Mouse (Mus musculus) NIH3T3 (cell line): ENCODE data around the gene Supt6.
A peak's percentile ranks its signal among the peaks of the same experiment; 100 is the strongest.
"Not testable (repeated sequence)": the region's sequence is repeated elsewhere in the genome, so short reads cannot be mapped to it uniquely, and the experiment has no call there.

Experiments
- DNase-seq: peaks from one replicate; pipeline ENCODE4 v3.0.0-alpha.2; 2012; ENCODE audit warnings: low read depth

The Supt6 gene

GRCm38 (mm10) chr11:78215709-78216317 lies 30.0 kb downstream of the Supt6 start:
- no peak for DNase-seq

DNA sequence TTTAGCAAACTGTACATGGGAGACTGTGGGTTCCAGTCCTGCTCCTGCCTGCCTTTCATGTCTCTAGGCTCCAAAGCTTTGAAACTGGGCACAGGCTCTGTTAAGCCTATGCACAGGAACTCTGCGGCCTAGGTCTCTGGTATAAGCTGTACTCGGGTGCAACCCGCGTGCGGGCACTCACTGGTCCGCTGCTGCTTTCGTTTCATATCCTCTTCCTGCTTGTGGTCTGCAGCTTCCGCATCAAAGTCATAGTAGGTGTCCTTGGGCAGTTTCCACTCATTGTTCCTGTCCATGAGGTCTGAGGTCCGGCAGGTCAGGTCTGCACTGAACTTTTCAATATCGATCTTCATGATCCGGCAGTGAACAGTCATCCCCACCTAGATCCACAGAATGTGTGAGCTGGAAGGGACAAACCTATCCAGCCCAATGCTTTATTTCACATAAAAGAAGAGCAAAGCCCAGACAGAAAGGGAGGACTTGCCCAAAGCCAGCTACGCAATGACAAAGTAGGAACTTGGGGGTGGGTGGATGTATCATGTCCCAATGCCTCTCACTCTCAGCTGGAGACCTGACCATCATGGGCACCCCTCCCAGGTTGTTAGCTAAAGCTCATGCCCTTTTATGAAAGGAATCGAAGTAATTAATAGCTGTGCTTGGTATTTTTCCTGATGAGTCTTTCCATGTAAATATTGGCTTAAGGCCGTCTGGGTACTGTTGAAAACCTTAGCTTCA lies 32.5 kb downstream of the Supt6 start:
- DNase-seq: no peak

DNA sequence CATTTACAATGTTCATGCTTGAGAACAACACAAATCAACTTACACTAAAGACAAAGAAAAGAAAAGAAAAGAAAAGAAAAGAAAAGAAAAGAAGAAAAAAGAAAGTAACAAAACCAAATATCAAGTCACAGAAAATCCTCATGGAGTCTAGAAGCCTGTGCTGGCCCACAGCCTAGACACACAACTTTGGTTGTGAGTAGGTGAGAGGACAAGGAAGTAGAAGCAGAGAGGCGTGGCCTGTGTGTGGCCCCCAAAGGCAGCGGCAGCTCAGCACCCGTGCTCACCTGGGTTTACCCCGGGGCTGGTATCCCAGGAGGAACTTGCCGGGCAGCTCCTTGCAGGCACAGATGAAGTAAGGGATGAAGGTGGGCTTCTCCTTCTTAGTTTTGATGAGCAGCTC lies 34.3 kb downstream of the Supt6 start:
- DNase-seq: no peak

DNA sequence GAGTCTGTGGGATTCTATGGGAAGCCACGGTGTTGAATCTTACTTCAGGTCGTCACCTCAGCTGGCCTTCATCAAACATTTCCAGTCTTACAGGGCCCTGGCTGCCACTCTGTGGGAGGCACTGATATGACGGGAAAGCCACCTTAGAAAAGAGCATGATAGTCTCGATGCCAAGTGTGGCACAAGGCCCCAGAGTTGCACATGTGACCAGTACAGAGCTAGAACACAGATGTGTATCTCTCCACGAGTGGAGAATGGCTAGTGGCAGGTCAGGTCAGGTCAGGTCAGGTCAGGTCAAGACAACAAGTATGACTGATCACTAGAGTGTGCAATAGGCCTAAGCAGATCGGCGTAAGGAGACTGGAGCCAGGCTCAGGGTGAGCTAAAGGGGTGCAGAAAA lies 35.2 kb downstream of the Supt6 start:
- DNase-seq: no peak

DNA sequence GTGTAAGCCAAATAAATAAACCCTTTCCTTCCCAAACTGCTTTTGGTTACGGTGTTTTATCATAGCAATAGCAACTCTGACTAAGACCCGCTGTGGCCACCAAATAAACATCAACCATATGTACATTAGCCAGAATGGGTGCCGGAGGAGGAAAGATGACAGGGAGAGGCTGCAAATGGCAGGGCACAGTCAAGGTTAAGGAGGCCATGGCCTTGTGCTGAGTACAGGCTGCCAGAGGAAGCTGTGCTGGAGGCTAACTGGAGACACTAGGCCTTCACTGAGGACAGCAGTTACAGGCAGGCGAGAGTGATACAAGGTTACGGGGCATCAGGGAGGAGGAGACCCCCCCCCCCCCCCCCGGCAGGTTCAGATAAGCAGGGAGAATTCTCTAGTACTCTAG lies 35.9 kb downstream of the Supt6 start:
- no peak for DNase-seq

DNA sequence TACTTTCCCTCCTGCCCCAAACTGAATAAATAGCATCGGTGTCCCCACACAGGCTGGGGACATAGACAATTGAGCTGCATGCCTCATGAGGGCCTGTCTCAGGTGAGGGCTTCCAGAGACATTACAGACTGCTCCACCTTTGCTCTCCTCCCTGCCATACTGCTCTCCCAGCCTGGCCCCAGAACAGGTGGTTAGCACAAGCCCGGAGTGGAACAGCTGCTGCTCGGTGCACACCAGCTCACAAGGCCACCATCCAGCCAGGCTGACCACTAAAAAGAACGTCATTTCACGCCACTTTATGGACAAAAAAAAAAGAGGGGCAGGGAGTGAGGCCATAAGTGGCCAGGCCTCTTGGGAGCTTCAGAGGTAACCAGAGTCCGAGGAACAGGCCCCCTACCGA lies 38.6 kb downstream of the Supt6 start:
- DNase-seq: no peak

DNA sequence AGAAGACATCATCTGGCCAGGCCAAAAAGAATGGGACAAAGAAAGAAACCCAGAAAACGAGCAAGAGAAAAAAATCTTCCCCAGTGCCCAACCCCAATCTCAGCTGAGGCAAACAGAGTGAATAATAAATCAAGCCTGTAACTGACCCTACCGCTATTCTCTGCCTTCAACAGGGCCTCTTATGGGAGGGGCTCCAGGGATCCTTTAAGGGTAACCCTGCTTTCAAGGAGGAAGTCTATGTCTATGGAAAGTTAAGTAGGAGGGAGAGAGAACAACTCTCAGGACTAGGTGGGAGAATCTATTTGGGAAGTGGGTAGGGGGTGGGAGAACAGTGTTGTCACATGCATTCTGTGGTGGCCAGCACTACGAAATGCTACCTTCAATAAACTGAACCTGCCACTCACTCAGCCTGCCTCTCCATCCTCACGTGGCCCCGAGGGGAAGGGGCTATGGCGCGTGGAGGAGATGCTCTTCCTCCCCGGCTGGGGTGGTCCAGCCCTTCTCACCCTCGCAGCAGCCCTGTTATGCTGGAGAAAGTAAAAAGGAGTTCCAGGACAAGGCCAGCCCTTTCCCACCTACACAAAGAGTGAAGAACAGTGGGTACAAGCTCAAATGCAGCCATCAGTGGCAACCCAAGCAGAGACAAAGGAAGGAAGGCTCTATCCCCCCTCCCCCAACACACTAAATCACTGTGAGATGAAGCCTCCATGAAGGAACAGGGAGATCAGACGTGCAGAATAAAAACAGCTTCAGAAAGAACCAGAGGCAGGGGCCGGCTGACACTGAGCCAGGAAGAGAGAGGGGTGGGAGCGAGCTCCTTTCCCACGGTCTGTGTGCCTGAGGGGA lies 40.2 kb downstream of the Supt6 start:
- DNase-seq: no peak

DNA sequence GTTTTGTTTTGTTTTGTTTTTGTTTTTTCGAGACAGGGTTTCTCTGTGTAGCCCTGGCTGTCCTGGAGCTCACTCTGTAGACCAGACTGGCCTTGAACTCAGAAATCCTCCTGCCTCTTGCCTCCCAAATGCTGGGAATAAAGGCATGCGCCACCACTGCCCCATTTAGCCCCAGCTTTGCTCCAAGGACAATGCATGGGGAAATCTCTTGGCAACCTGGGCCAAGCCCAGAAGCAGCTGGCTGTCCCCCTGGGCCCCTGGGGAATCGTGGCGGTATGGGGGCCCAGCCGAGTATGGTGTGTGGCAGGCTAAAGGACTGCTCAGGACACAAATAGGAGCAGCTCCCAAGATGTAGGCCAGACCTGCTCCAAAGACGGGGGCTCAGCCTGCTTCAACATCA lies 41.5 kb downstream of the Supt6 start:
- no peak for DNase-seq

DNA sequence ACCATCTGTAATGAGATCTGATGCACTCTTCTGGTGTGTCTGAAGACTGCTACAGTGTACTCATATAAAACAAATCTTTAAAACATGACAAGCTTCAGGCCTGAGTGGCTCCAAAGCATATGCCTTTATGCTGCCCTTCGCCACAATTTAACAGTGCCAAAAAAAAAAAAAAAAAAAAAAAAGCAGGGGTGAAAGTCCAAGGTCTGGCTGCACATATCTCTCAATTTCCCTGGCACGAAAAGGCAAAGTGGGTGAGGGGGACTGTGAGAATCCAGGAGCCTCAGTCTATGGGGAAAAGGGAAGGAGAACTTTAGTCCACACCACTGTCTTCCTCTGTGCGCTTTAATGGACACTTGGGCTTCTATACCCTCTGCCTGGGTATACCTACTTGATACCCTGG lies 43.4 kb downstream of the Supt6 start:
- no peak for DNase-seq

GRCm38 (mm10) chr11:78195101-78195863 lies 50.5 kb downstream of the Supt6 start:
- no peak for DNase-seq

- no peak for DNase-seq
Measured at GRCm38 (mm10) chr11:78194411-78195100, 51.2 kb downstream of the Supt6 start.

GRCm38 (mm10) chr11:78193113-78193512 lies 52.7 kb downstream of the Supt6 start, which contains the start of gene Proca1:
Proca1 (plus strand) TSS chr11:78193392.
- DNase-seq: peak; percentile 26

GRCm38 (mm10) chr11:78190041-78190440 lies 55.7 kb downstream of the Supt6 start:
- no peak for DNase-seq

DNA sequence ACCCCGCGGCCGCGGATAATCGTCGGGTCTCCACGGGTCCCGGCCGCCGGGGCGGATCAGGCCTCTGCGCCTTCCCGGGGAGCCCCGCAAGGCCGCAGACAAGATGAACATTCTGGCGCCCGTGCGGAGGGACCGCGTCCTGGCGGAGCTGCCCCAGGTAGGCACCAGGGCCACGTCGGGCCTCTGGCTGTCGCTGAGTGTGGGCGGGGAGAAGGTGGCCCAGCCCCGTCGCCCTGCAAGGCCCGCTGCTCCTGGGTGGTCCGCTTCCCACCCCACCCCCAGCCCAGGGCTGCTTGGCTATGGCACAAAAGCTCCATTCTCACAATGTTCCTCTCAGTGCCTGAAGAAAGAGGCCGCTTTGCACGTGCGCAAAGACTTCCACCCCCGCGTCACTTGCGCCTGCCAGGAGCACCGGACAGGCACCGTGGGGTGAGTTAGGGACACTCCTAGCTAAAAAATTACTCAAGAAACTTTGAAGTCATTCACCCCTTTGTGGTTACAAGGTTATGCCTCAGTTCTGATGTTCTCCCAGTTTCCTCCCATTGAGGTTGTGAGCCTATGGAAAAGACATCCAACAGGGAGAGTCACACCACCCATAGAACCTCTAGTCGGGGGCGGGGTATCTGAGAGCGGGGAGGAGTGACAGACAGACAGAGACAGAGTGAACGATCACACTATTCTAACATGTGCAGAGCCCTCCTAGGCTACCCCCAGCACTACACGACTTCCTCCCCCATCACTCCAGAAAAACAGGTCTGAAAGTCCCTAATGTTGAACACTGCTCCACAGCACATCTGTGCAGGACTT lies 56.4 kb downstream of the Supt6 start:
- DNase-seq: peak; percentile 81

DNA sequence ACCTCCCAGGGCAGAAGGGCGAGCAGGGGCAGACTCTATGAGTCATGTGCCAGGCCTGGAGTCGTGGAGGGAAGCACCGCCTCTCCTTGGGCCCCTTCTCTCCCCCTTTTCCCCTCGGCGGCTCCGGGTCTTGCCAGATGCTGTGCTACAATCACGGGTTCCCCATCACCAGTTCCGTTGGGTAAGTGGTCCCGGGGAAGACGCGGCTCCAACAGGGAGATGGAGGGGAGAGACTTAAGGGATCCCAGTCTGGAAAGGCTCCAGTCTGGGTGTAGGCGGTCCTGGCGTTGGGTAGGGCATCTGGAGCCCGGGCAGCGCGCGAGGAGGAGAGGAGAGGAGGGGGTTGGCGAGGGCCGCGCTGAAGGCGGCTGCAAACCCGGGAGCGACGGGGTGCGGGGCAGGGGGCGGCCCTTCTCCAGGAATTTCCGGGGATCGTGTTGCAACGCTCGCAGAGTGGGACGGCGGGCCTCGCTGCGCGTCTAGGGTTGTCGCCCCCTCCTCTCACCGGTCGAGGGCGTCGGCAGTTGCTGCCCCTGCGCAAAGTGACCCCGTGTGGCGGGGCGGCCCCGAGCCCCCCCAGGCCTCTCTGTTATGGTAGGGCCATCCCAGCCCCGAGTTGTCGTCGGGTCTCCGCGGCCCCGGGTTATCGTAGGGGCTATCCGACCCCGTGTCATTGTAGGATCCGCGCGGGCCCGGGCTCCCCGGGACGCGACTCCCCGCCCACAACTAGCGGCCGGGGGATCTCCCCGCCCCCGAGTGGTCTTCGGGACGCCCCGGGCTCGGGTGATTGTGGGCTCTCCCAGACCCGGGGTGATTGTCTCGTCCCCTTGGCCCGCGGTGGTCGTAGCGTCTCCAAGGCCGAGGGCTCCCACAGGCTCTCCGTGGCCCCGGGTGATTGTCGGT lies 57.2 kb downstream of the Supt6 start, which contains the start of gene Rab34:
Gene Rab34, plus strand, starts transcription at position 100 of the 903 bp plus-strand sequence.
- DNase-seq: peak; percentile 90

GRCm38 (mm10) chr11:78184702-78185101 lies 61.1 kb downstream of the Supt6 start:
- not testable (repeated sequence) for DNase-seq

GRCm38 (mm10) chr11:78183884-78184514 lies 61.8 kb downstream of the Supt6 start:
- DNase-seq: no peak

DNA sequence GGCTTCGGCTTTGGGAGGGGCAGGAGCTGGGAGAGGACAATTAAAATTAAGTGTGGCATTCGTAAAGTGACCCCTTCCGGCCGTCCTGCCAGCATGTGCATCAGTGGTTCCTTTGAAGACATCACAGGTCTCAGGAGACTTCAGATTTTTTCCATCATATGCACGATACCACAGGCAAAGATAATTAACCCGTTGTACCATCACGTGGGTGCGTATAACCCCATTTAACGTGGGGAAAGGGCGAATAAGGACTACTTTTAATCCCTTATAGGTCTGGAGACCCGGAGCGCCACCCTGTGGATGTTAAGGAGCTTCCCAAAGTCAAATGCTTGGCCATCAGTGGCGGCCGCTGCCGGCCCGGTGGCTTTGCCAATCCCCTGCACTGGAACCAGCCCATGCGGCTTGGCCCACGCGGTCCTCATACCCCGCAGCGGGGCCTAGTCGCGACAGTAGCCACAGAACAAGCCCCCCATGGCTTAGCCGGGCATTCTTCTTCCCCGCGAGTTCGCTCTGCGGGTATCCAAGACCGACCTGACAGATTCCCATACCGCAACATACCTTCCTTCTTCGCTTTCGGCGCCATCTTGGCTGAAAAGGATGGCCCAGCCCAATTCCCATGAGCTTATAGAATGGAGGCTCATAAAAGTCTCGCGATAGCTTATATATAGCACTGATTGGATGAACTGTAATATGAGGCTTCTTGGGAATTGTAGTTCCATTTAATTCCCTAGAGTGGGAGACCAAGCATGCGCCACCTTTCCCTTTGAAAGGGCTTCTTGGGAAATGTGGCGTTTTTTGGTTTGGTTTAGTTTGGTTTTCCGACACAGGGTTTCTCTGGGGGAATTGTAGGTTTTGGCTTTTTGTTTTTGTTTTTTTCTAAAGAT lies 62.6 kb downstream of the Supt6 start, which contains the start of gene Rpl23a:
Gene Rpl23a, minus strand, starts transcription at position 624 of the 884 bp plus-strand sequence.
- DNase-seq: peak; percentile 94
